Mouse (Mus musculus) gastrocnemius, postnatal 10 days (tissue): ENCODE measurements around the gene 4632433K11Rik. TPM values are rescaled to one million over a fixed set of nuclear protein-coding genes. Genes with fewer than 3 reads are reported as not detected.
"Not testable (repeated sequence)": the region's sequence is repeated elsewhere in the genome, so short reads cannot be mapped to it uniquely, and the experiment has no call there.

Source experiments
- DNase-seq: peaks from one replicate; pipeline ENCODE4 v3.0.0; 2021; ENCODE audit warnings: mixed read lengths
- long read RNA-seq, 2 experiments: library from polyadenylated mRNA; stranded (forward); transcript quantifications; one replicate each; pipeline ENCODE4 v2.0.0; 2021
- total RNA-seq, 2 experiments: library from RNA; stranded (reverse); gene quantifications; 2 replicates each; pipeline ENCODE4 v1.2.3; 2021

Gene 4632433K11Rik
- under 1 TPM in 1 of 2 experiments, not detected in 1; 0.49 TPM for total RNA-seq
- long read RNA-seq, experiment 1, partial matches to known transcripts: 0 of 1 reads
- long read RNA-seq, experiment 1, other reads (novel, unspliced or antisense): 0 of 1 reads
- long read RNA-seq, experiment 2: 0 reads

DNA sequence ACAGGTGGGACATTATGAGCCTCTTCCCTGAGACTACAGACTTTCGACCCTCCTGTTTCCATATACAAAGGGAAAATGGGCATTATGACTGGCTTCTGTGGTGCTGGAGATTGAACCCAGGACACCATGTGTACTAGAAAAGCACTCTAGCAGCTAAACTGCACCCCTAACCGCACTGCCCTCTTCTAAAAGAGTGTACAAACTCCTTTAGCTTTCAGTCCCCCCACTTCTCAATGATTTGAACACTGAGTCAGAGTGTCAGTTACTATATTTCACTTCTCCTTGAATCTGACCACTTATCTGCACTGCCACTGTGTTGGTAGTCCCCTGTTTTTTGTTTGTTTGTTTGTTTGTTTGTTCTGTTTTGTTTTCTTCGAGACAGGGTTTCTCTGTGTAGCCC lies at the start of gene 4632433K11Rik:
TSS of gene 4632433K11Rik (plus strand) at position 301 of the 400 bp plus-strand sequence.
- DNase-seq: no peak

DNA sequence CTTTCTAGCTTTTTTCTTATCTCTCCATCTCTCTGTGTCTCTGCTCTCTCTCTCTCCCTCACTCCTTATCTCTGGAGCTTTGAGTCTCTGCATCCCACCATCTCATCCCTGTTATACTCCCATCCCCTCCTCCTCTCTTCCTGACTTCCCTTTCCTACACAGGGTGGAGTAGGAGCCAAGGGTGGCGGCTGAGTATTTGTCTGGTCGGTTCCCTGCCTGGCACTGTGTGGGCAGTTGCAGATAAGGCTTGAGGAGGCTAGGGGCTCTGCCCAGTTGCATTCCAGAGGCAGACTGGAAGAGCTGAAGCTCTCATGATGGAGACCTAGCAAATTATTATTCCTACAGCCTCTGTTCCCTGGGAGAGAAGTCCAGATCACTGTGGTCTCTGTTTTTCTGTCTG lies 45.7 kb upstream of the 4632433K11Rik start:
- no peak for DNase-seq

DNA sequence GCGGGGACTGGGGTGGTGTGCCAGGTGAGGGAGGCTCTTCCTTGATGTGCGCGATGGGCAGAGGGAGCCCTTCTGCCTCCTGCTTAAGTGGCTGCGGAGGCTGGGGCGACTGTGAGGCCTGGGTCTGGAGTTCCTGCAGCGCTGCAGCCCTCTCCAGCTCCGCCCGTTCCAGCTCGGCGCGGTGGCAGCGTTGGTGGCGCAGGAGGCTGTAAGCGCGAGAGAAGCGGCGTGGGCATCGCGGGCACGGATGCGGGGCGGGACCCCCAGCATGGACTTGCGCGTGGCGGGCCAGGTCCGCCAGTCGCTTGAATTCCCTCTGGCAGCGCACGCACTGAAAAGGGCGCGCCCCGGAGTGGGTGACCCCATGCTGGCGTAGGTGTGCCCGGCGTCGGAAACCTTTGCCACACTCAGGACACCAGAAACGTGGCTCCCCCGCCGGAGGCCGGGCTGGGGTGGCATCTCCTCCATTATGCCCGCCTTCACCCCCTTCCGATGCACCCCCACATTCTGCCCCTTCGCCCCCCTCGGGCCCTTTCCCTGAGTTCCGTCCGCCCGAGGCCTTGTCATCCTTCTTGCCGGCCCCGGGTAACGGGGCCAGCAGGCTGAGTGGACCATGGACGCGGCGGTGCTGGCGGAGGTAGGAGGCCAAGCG lies 40.4 kb upstream of the 4632433K11Rik start:
- no peak for DNase-seq

- no peak for DNase-seq
These were observed 39.7 kb upstream of the 4632433K11Rik start for GRCm38 (mm10) chr7:4993999-4994788.

GRCm38 (mm10) chr7:4995268-4996002 lies 38.5 kb upstream of the 4632433K11Rik start:
- no peak for DNase-seq

GRCm38 (mm10) chr7:4996003-4996895 lies 37.7 kb upstream of the 4632433K11Rik start, which contains the start of gene Zfp579:
TSS of gene Zfp579 (minus strand) at chr7:4996158.
- DNase-seq: peak; percentile 96

DNA sequence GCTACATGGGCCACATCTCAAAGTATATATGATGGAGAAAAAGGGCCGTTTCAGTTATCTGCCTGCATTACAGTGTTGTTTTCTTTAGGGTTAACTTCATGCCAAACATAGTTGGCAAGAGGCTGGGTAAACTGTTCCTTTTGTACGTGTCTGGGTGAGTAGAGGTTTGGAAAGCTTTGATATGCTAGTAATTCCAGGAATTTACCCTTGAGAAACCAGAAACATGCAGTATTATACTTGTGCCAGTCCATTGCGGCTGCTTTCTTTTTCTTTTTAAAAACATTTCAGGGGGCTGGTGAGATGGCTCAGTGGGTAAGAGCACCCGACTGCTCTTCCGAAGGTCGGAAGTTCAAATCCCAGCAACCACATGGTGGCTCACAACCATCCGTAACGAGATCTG lies 37.0 kb upstream of the 4632433K11Rik start:
- no peak for DNase-seq

DNA sequence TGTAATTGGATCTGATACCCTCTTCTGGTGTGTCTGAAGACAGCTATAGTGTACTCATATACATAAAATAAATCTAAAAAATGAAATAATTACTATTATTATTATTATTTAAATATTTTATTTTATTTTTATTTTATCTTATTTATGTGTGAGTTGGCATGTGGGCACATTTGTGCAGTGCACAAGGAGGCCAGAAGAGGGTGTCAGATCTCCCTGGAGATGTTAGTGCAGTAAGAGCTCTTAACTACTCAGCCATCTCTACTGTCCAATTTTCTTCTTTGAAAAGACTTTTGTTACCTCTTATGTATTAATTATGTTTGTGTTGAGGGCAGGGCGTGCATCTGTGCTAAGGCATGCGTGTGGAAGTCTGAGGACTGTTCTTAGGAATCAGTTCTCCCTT lies 34.0 kb upstream of the 4632433K11Rik start:
- no peak for DNase-seq

DNA sequence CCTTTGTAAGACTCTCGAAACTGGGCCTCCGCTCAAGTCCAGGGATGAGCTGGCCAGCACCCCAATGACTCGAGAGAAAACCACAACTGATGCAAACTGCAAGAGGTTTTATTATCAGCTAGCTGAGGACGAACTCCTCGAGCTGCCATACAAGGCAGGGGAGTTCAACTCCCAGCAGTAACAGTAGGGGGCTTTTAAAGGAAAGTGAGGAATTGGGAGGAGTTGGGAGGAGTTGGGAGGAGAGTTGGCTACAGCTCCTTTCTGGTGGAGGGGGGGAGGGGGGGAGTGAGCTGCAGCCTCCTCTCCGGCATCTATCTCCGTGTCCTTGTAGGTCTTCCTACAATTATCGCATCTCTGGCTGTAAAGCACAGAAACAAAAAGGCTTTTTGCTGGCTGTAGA lies 31.0 kb upstream of the 4632433K11Rik start:
- DNase-seq: not testable (repeated sequence)

GRCm38 (mm10) chr7:5008229-5008628 lies 25.7 kb upstream of the 4632433K11Rik start:
- DNase-seq: no peak

DNA sequence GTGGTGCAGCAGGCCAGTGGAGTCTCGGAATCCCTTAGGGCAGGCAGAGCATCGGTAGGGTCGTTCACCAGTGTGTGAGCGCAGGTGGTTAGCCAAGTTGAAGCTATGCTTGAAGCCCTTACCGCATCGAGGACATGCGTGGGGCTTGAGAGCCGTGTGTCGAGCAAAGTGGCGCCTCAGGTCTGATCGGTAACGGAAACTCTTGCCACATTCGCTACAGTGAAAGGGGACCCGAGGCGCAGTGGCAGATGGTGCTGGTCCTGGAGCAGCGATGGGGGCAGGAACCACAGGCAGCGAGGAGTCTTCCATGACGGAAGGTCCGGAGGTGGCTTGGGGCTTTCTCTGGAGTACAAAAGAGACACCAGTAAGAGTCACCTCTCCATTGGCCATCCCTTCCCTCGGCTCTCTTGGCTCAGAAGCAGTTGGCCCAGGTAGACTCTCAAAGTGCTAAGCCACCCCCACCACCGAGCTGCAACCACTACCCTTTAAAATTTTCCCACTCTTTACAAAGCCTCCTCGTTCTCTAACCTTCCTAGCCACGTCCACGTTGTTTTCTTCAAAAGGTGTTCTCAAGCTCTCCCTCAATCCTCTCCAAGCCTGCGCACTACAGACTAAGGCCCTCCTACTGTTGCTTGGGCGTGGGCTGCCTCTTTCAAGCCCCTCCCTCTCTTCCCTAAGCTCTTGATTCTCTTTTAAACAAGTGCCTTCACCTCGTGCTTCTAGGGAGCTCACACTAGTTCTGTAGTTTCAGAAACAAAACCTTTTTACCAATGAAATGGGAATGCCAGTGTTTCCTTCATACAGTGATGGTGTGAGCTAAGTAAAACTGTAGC lies 21.0 kb upstream of the 4632433K11Rik start:
- no peak for DNase-seq

DNA sequence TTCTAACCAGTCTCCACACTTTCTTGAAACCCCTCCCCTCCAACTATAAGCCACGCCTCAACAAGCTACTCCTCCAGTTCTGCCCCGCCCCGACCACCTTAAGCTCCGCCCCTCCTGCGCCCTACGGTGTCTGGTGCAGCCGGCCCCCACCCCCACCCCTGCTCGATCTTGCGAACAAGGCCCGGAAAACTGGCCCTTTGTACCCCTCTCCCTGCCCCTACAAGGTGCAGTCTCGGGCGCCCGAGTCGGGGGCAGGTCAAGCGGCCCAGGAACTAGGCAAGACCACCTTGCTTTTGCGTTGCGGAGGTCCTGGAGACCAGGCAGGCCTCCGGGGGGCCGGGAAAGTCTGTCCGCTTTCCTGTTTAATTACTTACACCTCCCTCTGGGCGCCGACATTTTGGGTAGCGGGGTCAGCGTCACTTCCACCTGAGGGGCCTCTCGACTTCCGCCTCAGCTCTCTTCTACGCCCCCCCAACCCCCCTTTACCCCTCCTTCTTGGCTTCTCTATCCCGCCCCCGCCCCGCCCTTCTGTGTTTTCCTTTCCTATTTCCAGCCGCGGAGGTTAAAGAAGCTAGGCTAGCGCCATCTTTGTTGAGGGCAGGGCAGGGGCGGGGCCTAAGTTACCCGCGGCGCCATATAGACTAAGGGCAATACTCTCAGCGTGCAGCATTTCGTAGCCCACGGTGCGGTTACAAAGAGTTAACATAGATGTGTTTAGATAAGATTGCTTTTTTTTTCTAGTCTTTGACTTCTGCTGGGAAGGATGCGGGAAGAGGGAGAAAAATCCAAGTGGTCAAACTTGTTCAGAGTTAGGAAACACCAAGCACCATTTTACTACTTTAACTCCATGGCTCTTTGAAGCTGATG lies 19.4 kb upstream of the 4632433K11Rik start, which contains the start of the genes Zfp524 and Fiz1:
TSS of gene Zfp524 (plus strand) at position 165 of the 867 bp plus-strand sequence.
TSS of gene Fiz1 (minus strand) at position 447 of the 867 bp plus-strand sequence.
- peak; percentile 97 for DNase-seq

DNA sequence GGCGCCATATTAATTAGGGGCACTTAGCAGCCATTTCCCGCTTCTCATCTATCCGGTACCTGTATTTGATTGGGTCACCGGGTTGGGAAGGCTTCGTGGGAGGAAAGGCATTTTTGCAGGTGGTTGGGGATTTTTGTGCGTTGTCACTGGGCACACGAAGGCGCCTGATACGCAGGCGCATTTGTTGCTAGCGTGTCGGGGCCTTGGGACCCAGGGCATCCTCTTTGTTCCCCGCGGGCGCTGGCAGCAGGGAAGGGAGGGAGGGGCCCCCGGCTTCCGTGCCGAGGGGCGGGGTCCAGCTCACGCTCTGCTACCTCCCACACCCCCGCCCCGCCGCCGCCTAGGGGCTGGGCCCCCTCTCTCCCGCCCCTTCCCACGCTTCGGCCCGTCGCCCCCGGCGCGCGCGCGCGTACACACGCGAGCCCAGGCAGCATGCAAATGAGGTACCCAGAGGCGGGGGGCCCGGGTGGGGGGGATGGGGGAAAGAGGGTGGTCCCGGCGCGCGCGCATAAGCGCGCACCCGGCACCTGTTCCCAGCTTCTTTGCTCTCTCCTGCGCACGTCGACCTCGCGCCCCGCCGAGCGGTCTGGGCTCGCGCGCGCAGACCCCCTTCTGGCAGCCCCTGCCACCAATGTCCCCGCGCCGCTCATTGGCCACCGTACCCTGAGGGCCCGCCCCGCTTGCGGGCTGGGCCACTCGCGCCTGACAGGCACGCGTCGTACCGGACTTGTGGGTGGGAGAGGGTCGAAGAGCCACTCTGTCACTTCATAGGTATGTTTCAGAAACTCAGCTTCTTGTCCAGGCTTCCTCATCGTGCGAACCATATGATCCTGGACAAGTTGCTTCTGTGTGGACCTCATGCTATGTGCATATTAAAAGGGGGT lies 18.6 kb upstream of the 4632433K11Rik start, which contains the start of gene Gm44973:
TSS of gene Gm44973 (plus strand) at position 379 of the 884 bp plus-strand sequence.
- DNase-seq: peak; percentile 94

GRCm38 (mm10) chr7:5016057-5016456 lies 17.9 kb upstream of the 4632433K11Rik start:
- DNase-seq: no peak

GRCm38 (mm10) chr7:5016920-5017319 lies 17.0 kb upstream of the 4632433K11Rik start:
- no peak for DNase-seq

GRCm38 (mm10) chr7:5017352-5017751 lies 16.6 kb upstream of the 4632433K11Rik start:
- DNase-seq: peak; percentile 36

DNA sequence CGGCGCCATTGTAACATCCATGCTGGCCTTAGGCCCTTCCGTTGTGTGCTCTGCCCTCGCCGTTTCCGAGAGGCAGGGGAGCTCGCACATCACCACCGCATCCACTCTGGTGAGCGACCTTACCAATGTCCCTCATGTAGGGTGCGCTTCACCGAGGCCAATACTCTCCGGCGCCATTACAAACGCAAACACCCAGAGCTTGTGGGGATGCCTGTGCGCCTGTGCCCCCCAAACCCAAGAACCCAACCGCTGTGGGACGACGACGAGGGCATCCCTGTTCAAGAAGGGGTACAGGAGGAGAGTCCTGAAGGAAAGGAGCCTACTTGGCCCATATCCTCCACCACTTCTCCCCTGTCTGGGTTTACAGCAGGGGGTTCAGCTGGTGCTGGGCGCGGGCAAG lies 16.0 kb upstream of the 4632433K11Rik start:
- DNase-seq: no peak

- DNase-seq: not testable (repeated sequence)
These were observed 14.3 kb upstream of the 4632433K11Rik start for GRCm38 (mm10) chr7:5019576-5019975.
